Mouse (Mus musculus): Measurements from ENCODE around the gene Cfd.
A peak's percentile ranks its signal among the peaks of the same experiment; 100 is the strongest.

Gene Cfd

DNA sequence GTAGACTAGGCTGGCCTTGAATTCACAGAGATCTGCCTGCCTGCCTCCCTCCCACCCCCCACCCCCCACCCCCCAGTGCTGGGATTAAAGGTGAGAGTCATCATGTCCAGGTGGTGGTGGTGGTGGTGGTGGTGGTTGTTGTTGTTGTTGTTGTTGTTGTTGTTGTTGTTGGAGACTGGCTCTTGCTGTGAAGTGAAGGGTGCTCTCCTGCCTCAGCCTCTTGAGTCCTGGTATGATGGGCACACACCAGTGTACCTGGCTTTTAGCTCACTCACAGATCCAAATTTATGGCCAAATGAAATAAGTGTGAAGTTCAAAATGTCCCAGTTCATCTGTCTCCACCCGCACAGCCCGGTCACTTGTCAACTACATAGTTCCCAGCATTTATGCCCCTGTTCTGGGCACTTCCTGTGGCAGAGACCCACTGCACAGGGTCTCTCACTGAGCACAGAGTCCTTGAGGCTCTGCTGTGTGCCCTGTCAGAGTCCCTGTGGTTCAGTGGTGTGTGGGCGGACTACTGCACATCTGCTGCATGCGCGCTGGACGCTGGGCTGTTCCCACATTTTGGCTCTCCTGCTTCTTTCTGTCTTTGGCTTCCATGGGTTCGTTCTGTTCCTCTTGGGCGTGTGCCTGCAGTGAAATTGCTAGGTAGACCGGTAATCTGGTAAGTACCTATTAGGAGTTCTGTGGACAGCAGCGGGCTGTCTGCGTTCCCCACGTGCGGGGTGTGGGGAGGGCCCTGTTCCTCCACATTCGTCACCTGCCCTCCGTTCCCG lies 44.3 kb downstream of the Cfd start:
- DNase-seq = no peak

DNA sequence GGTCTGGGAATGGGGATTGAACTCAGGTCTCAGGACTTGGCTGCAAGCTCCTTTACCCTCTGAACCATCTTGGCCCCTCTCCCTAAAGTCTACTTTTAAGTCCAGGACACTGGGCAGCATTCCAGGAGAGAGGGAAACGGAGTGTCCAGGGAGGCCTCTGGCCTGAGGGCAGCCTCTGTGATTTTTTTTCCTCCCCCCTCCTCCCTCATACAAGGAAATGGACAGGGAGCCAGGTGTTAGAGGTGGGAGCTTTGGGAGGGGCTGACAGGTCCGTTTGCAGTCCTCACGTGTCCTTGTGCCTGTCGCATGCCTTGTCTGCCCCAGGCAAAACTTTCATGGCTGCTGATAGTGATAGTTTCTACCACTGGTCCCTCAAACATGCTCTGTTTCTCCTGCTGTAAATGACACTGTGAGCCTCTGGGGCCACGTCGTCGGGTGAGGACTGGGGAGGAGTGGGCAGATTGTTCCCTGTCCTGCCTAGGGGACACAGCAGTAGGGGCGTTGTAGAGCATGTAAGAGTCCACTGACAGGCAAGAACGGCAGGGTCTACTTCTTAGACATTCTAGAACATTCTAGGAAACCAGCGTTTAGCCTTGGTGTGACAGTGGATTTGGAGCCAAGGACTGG lies 45.7 kb downstream of the Cfd start:
- DNase-seq = peak; percentile 51

DNA sequence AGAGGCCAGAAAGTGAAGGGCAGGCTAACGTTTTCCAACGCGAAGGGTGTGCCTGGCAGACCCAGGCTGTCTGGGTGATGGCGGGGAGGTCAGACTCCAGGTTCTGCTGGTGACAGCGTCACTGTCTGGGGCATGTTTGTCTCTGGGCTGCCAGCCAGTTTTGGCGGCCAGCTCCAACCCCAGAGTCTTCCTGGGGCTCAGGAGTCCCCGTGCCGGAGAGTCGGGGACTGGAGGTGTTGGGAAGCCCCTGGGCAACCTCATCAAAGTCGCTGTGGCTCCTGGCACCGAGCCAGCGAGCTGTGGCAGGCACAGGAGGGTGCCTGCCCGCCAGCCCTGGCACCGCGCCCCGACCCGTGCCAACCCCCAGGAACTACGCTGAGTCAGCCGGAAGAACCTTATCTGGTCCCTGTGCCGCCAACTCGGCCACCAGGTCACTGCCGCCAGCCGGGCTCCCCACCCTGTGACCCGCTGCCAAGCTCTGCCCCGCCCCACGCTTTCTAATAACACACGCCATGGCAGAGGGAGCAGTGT lies 46.3 kb downstream of the Cfd start:
- peak; percentile 85 for DNase-seq

DNA sequence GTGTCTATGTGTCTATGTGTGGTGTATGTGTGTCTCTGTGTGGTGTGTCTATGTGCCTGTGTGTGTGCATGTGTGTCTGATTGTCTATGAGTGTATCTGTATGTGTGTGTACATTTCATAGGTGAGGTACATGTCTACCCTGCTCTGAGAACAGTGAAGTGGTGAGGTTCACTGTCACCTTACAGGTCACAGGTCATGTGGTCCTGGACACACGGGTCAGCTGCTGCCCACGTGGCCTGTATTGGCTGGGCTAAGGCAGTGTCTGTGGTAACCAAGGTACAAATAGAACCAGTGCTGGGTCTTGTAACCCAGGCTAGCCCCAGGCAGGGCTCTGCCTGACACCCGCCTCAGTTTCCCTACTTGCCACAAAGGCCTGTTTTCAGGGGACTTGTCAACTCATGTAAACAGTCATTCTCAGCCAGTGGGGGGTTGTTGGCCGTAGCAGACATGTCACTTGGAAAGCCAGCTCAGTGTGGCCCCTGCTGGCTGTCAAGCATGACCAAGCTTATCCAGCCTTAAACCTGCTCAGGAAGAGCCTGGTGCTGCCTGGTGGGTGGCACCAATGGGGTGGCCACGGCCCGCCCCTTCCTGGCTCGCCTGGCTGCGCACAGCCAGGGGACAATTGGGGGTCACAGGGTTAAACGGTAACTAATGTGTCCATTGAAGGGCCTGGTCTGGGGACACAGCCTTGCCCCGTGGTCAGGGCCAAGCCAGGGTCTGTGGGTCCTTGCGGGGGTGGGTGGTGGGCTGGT lies 47.3 kb downstream of the Cfd start:
- DNase-seq = no peak

DNA sequence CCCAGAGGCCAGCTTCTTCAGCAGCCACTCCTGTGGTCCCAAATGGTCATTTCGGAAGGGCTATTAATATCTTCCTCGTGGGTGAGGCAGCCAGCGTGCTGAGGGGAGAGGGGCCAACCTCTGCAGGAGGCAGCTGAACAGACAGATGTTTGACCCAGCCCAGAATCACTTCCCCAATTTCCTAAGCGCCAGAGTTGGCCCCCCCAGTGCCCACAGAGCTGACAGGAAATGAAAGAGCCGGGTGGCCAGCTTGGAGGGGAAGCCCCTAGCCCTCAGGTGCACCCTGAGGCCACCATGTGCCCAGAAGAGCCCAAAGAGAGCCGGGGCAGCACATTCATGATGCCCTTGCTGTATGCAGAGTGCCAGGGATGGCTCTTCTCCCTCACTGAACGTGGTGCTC lies 50.1 kb downstream of the Cfd start:
- no peak for DNase-seq

All from lung, postnatal 14 days (tissue).